Mouse (Mus musculus) liver, adult 2 months (tissue): ENCODE measurements around the gene Enthd1.

Experiments
- CTCF ChIP-seq: fragments of 200-500 bp; IDR thresholded peaks from 2 replicates; pipeline ENCODE4 v1.5.1; 2011; ENCODE audit warnings: low read depth, low read length, control low read depth
- POLR2A ChIP-seq: fragments of 200-500 bp; IDR thresholded peaks from 2 replicates; pipeline ENCODE4 v1.6.1; 2011; ENCODE audit warnings: low read length, control low read depth; ENCODE audit not compliant: insufficient read depth; ENCODE audit errors: extremely low read depth

- TF ChIP-seq CTCF: no peak
- no peak for TF ChIP-seq POLR2A
These were observed 27.8 kb upstream of the Enthd1 start for GRCm38 (mm10) chr15:80592737-80593136.
